Mouse (Mus musculus) thymus, postnatal 25 days (tissue): ENCODE data around the gene Pex1.
"Not testable (repeated sequence)": the region's sequence is repeated elsewhere in the genome, so short reads cannot be mapped to it uniquely, and the experiment has no call there.

Experiments used
- DNase-seq: peaks from one replicate; pipeline ENCODE4 v3.0.0; 2022

Gene Pex1

GRCm38 (mm10) chr5:3646539-3646938 lies 50.7 kb downstream of the Pex1 start:
- DNase-seq = no peak

GRCm38 (mm10) chr5:3646991-3647707 lies 51.3 kb downstream of the Pex1 start:
- DNase-seq = peak; percentile 63

- peak; percentile 90 for DNase-seq
These were observed 51.8 kb downstream of the Pex1 start for GRCm38 (mm10) chr5:3647708-3648121.

- no peak for DNase-seq
These were observed 52.5 kb downstream of the Pex1 start for GRCm38 (mm10) chr5:3648206-3648848.

- DNase-seq = no peak
These were observed 53.0 kb downstream of the Pex1 start for GRCm38 (mm10) chr5:3648849-3649210.

- no peak for DNase-seq
These were observed 55.0 kb downstream of the Pex1 start, which contains the start of gene Tmbim7 for GRCm38 (mm10) chr5:3650881-3651280. TSS of gene Tmbim7 (plus strand) at chr5:3651181.

GRCm38 (mm10) chr5:3651621-3652020 lies 55.8 kb downstream of the Pex1 start:
- no peak for DNase-seq

GRCm38 (mm10) chr5:3652903-3653575 lies 57.2 kb downstream of the Pex1 start:
- DNase-seq = not testable (repeated sequence)

- no peak for DNase-seq
These were observed 57.9 kb downstream of the Pex1 start for GRCm38 (mm10) chr5:3653801-3654200.

- no peak for DNase-seq
These were observed 61.2 kb downstream of the Pex1 start, which contains the start of gene Gatad1 for GRCm38 (mm10) chr5:3657085-3657484. TSS of gene Gatad1 (minus strand) at chr5:3657185.

- DNase-seq = no peak
These were observed 69.4 kb downstream of the Pex1 start for GRCm38 (mm10) chr5:3665225-3665624.

GRCm38 (mm10) chr5:3666585-3666984 lies 70.7 kb downstream of the Pex1 start:
- peak; percentile 45 for DNase-seq

- DNase-seq = peak; percentile 11
These were observed 74.2 kb downstream of the Pex1 start for GRCm38 (mm10) chr5:3669938-3670554.
